Mouse (Mus musculus) kidney, embryonic 15.5 days (tissue): ENCODE data around the gene Shroom3. TPM values are rescaled to one million over a fixed set of nuclear protein-coding genes. Genes with fewer than 3 reads are reported as not detected.

Experiments used
- ATAC-seq: fragments of 200-750 bp; cut with Nextera tagmentation; replicated peaks from 2 replicates; pipeline ENCODE4 v1.8.0; 2017; ENCODE audit warnings: moderate TSS enrichment; ENCODE audit not compliant: low FRiP score
- H3K27ac ChIP-seq: fragments of 300-500 bp; sonication (generic); 2 replicates; pipeline ENCODE4 v1.5.1; 2015; ENCODE audit warnings: mild to moderate bottlenecking, inconsistent platforms
- H3K27me3 ChIP-seq: fragments of 300-500 bp; sonication (generic); 2 replicates; pipeline ENCODE4 v1.6.1; 2015; ENCODE audit warnings: inconsistent platforms
- H3K36me3 ChIP-seq: fragments of 300-500 bp; sonication (generic); 2 replicates; pipeline ENCODE4 v1.6.1; 2015; ENCODE audit warnings: inconsistent platforms
- H3K4me1 ChIP-seq: fragments of 300-500 bp; sonication (generic); 2 replicates; pipeline ENCODE4 v1.6.1; 2015; ENCODE audit warnings: inconsistent platforms
- H3K4me2 ChIP-seq: fragments of 300-500 bp; sonication (generic); 2 replicates; pipeline ENCODE4 v1.6.1; 2015; ENCODE audit warnings: moderate library complexity, mild to moderate bottlenecking, inconsistent platforms
- H3K4me3 ChIP-seq: fragments of 300-500 bp; sonication (generic); replicated peaks from 2 replicates; pipeline ENCODE4 v1.5.1; 2015; ENCODE audit warnings: mild to moderate bottlenecking, inconsistent platforms
- H3K9ac ChIP-seq: fragments of 300-500 bp; sonication (generic); 2 replicates; pipeline ENCODE4 v1.6.1; 2015; ENCODE audit warnings: mild to moderate bottlenecking, inconsistent platforms
- H3K9me3 ChIP-seq: fragments of 300-500 bp; sonication (generic); replicated peaks from 2 replicates; pipeline ENCODE4 v1.6.1; 2016; ENCODE audit warnings: inconsistent platforms
- WGBS: fragments of 180-500 bp; shearing (Covaris S2); methylation state at CpG from one replicate; pipeline ENCODE4 v1.1.7; 2015; ENCODE audit warnings: mixed read lengths; 5-methylcytosine and 5-hydroxymethylcytosine counted together
- polyA plus RNA-seq: library from polyadenylated mRNA; unstranded; fragments of >200 nt; fragmentation: Nextera tagmentation; extraction: Ambion mirVana; gene quantifications from 2 replicates; pipeline ENCODE4 v1.2.1, GENCODE M21; 2015

Shroom3 gene
- polyA plus RNA-seq, 1 experiment from 2014 or later = 7.9 TPM

GRCm38 (mm10) chr5:92994861-92995260 lies 311.6 kb downstream of the Shroom3 start:
- Histone ChIP-seq H3K36me3 (no peaks in the 10 kb centered on the region), H3K9me3 (no peaks in the 10 kb centered on the region), H3K4me2 (no peak overlapping the region), H3K4me3 (no peak overlapping the region), H3K4me1 (peaks cover 40% of the 10 kb centered on the region), H3K27me3 (no peaks in the 10 kb centered on the region), H3K27ac (no peak overlapping the region), H3K9ac (no peak overlapping the region)
- WGBS = 64% methylated on average over 2 of the region's 2 CpGs
- ATAC-seq = no peak

- no peaks in the 10 kb centered on the region for H3K27me3 ChIP-seq
- no peaks in the 10 kb centered on the region for H3K36me3 ChIP-seq
- 0 out of 2 replicates have a peak overlapping the region, but pooled peaks have one; percentile 12 for H3K9ac ChIP-seq
- no peak overlapping the region for H3K4me3 ChIP-seq
- H3K27ac ChIP-seq = peak overlapping the region; percentile 94
- WGBS = 20% methylated on average over 5 of the region's 5 CpGs
- peaks cover 55% of the 10 kb centered on the region for H3K4me1 ChIP-seq
- no peaks in the 10 kb centered on the region for H3K9me3 ChIP-seq
- H3K4me2 ChIP-seq = peak overlapping the region; percentile 19; the same call in 1 of the 2 replicates
- ATAC-seq = peak; percentile 89
Measured at GRCm38 (mm10) chr5:92997428-92998120, 314.3 kb downstream of the Shroom3 start.

- Histone ChIP-seq H3K4me3 (no peak overlapping the region), H3K27me3 (no peaks in the 10 kb centered on the region), H3K4me2 (no peak overlapping the region), H3K4me1 (peaks cover 55% of the 10 kb centered on the region), H3K9me3 (no peaks in the 10 kb centered on the region), H3K27ac (peak overlapping the region; percentile 94), H3K9ac (no peak overlapping the region), H3K36me3 (no peaks in the 10 kb centered on the region)
- ATAC-seq = no peak
- WGBS = 28% methylated on average over 5 of the region's 5 CpGs
Measured at GRCm38 (mm10) chr5:92998494-92999016, 315.3 kb downstream of the Shroom3 start.

- H3K27me3 ChIP-seq = no peaks in the 10 kb centered on the region
- no peak for ATAC-seq
- peak overlapping the region; percentile 90 for H3K27ac ChIP-seq
- no peaks in the 10 kb centered on the region for H3K9me3 ChIP-seq
- H3K4me1 ChIP-seq = peaks cover 53% of the 10 kb centered on the region
- no peak overlapping the region for H3K9ac ChIP-seq
- 65% methylated on average over 6 of the region's 6 CpGs for WGBS
- H3K4me3 ChIP-seq = no peak overlapping the region
- no peak overlapping the region for H3K4me2 ChIP-seq
- no peaks in the 10 kb centered on the region for H3K36me3 ChIP-seq
Measured at GRCm38 (mm10) chr5:93000060-93000459, 316.8 kb downstream of the Shroom3 start.

- 31% methylated on average over 17 of the region's 17 CpGs for WGBS
- Histone ChIP-seq H3K27me3 (no peaks in the 10 kb centered on the region), H3K4me3 (no peak overlapping the region), H3K36me3 (no peaks in the 10 kb centered on the region), H3K4me1 (peaks cover 60% of the 10 kb centered on the region), H3K9ac (no peak overlapping the region), H3K9me3 (no peaks in the 10 kb centered on the region), H3K4me2 (no peak overlapping the region), H3K27ac (peak overlapping the region; percentile 90)
- ATAC-seq = no peak
Measured at GRCm38 (mm10) chr5:93000774-93001757, 317.8 kb downstream of the Shroom3 start.

- H3K4me3 ChIP-seq = no peak overlapping the region
- ATAC-seq = no peak
- H3K9me3 ChIP-seq = no peaks in the 10 kb centered on the region
- no peaks in the 10 kb centered on the region for H3K27me3 ChIP-seq
- H3K4me2 ChIP-seq = no peak overlapping the region
- peaks cover 47% of the 10 kb centered on the region for H3K4me1 ChIP-seq
- 94% methylated on average over 2 of the region's 2 CpGs for WGBS
- H3K36me3 ChIP-seq = no peaks in the 10 kb centered on the region
- no peak overlapping the region for H3K27ac ChIP-seq
- no peak overlapping the region for H3K9ac ChIP-seq
Measured at GRCm38 (mm10) chr5:93002615-93003014, 319.4 kb downstream of the Shroom3 start.

- H3K9me3 ChIP-seq = no peaks in the 10 kb centered on the region
- H3K9ac ChIP-seq = no peak overlapping the region
- H3K36me3 ChIP-seq = no peaks in the 10 kb centered on the region
- ATAC-seq = peak; percentile 69
- peak overlapping the region; percentile 89 for H3K27ac ChIP-seq
- peaks cover 28% of the 10 kb centered on the region for H3K4me1 ChIP-seq
- H3K4me3 ChIP-seq = peak overlapping the region; percentile 35
- peak overlapping the region; percentile 58 for H3K4me2 ChIP-seq
- H3K27me3 ChIP-seq = no peaks in the 10 kb centered on the region
- WGBS = 3% methylated on average over 20 of the region's 20 CpGs
Measured at GRCm38 (mm10) chr5:93005229-93005814, 322.1 kb downstream of the Shroom3 start.

- H3K9me3 ChIP-seq = no peaks in the 10 kb centered on the region
- H3K36me3 ChIP-seq = no peaks in the 10 kb centered on the region
- H3K9ac ChIP-seq = no peak overlapping the region
- H3K27me3 ChIP-seq = no peaks in the 10 kb centered on the region
- H3K4me2 ChIP-seq = peak overlapping the region; percentile 58
- H3K4me1 ChIP-seq = peaks cover 23% of the 10 kb centered on the region
- peak overlapping the region; percentile 89 for H3K27ac ChIP-seq
- ATAC-seq = peak; percentile 64
- H3K4me3 ChIP-seq = peak overlapping the region; percentile 35
- WGBS = 34% methylated on average over 14 of the region's 14 CpGs
Measured at GRCm38 (mm10) chr5:93005815-93006341, 322.6 kb downstream of the Shroom3 start.

- no peaks in the 10 kb centered on the region for H3K9me3 ChIP-seq
- no peak for ATAC-seq
- H3K4me3 ChIP-seq = no peak overlapping the region
- no peaks in the 10 kb centered on the region for H3K36me3 ChIP-seq
- H3K4me1 ChIP-seq = peaks cover 17% of the 10 kb centered on the region
- H3K4me2 ChIP-seq = no peak overlapping the region
- no peak overlapping the region for H3K27ac ChIP-seq
- no peak overlapping the region for H3K9ac ChIP-seq
- WGBS = 87% methylated on average over 9 of the region's 9 CpGs
- no peaks in the 10 kb centered on the region for H3K27me3 ChIP-seq
Measured at GRCm38 (mm10) chr5:93008256-93008655, 325.0 kb downstream of the Shroom3 start.
